Mouse (Mus musculus): ENCODE data around the gene Tmem248. TPM values are rescaled to one million over a fixed set of nuclear protein-coding genes. Genes with fewer than 3 reads are reported as not detected.

Tmem248 gene
- total and polyA plus RNA-seq, 2 experiments = 19.8 to 34.3 TPM

DNA sequence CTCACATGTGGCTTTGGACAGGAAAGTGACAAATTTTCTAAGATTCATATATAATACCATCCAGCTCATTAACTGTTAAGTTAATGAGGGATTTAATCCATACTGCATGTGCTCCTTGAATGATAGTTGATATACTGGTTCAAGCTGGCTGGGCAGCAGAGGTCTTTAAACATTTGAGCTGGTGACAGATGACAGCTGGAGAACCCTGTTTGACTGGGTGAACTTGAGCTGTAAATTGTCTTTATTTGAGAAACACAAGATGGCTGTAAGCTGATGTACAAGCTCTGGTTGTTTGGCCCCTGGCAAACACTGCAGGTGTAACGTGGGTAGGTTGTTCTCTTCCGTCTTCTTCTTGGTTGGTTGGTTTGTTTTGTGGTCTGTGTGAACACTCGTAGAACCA, 23.1 kb upstream of the Tmem248 start:
- Histone ChIP-seq H3K36me3 (ENCODE audit: control insufficient read depth, insufficient read depth, low read length) (peaks cover 39% of the 10 kb centered on the region), H3K27ac (replicated peaks; ENCODE audit: insufficient read depth, low read depth, low read length) (0 out of 2 replicates have a peak overlapping the region, but pooled peaks have one; percentile 8)
- DNase-seq (ENCODE audit: extremely low read depth, low read depth, low spot score) = no peak

DNA sequence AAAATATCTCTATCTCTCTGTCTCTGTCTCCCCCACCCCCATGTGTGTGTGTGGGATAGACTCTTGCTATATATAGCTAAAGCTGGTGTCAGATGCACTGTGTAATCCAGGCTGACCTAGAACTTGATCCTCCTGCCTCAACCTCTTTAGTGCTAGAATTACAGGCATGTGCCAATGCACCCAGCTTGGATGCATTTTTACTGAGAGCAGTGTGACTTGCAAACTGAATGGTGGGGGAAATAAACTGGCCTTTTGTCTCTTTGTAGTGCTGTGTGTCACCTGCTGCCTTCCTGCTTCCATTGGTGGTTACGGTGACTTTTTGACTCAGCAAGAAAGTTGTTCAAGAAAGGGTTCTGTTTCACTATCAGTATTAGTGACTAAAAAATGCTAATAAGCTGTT, 20.6 kb upstream of the Tmem248 start:
- Histone ChIP-seq H3K27me3 (ENCODE audit: control insufficient read depth, insufficient read depth, low read length) (no peaks in the 10 kb centered on the region), H3K79me2 (ENCODE audit: control insufficient read depth, insufficient read depth, low read length) (peaks cover 9% of the 10 kb centered on the region; the same call in 1 of the 2 replicates), H3K4me1 (ENCODE audit: control insufficient read depth, insufficient read depth, low read length) (peaks cover 34% of the 10 kb centered on the region), H3K36me3 (ENCODE audit: control insufficient read depth, insufficient read depth, low read length) (peaks cover 36% of the 10 kb centered on the region), H3K9ac (ENCODE audit: low read depth, low read length) (no peak overlapping the region), H3K27ac (replicated peaks; ENCODE audit: insufficient read depth, low read depth, low read length) (no peak overlapping the region), H3K4me3 (ENCODE audit: insufficient read depth, low read depth, low read length) (no peak overlapping the region)
- no peak for DNase-seq (ENCODE audit: extremely low read depth, low read depth, low spot score)
- TF ChIP-seq POLR2A (IDR thresholded peaks at IDR 0.05; ENCODE audit: extremely low read depth, insufficient read depth, low read length) (no peak), CTCF (IDR thresholded peaks at IDR 0.05; ENCODE audit: low read depth, low read length) (no peak)
- 81% methylated on average over 1 of the region's 1 CpGs for WGBS

More for the DNA sequence above, 23.1 kb upstream of the Tmem248 start:
- Histone ChIP-seq H3K4me3 (ENCODE audit: insufficient read depth, low read depth, low read length) (no peak overlapping the region), H3K27me3 (ENCODE audit: control insufficient read depth, insufficient read depth, low read length) (no peaks in the 10 kb centered on the region), H3K4me1 (ENCODE audit: control insufficient read depth, insufficient read depth, low read length) (peaks cover 35% of the 10 kb centered on the region), H3K79me2 (ENCODE audit: control insufficient read depth, insufficient read depth, low read length) (peaks cover 9% of the 10 kb centered on the region; the same call in 1 of the 2 replicates), H3K9ac (ENCODE audit: low read depth, low read length) (no peak overlapping the region)
- TF ChIP-seq CTCF (IDR thresholded peaks at IDR 0.05; ENCODE audit: low read depth, low read length) = no peak
- TF ChIP-seq POLR2A (IDR thresholded peaks at IDR 0.05; ENCODE audit: extremely low read depth, insufficient read depth, low read length) = no peak
- WGBS = 88% methylated on average over 3 of the region's 3 CpGs

DNA sequence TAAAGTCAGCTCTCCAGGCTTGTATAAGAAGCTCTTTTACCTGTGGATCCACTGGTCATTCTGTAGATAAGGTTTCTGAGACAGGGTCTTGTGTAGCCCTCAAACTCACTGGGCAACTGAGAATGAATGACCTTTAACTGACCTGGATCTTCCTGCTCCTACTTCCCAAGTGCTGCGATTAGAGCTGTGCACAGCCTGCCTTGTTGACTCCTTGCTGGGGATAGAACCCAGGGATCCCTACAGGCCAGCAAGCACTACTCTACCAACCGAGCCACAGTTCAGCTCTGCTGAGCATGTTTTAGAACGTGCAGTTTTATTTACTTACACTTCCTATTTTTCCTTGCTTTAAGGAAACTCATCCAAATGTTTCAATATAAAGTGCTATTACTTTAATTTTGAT, 19.4 kb upstream of the Tmem248 start:
- Histone ChIP-seq H3K4me1 (ENCODE audit: control insufficient read depth, insufficient read depth, low read length) (peaks cover 27% of the 10 kb centered on the region), H3K27ac (replicated peaks; ENCODE audit: insufficient read depth, low read depth, low read length) (no peak overlapping the region), H3K4me3 (ENCODE audit: insufficient read depth, low read depth, low read length) (no peak overlapping the region), H3K79me2 (ENCODE audit: control insufficient read depth, insufficient read depth, low read length) (peaks cover 12% of the 10 kb centered on the region; the same call in 1 of the 2 replicates), H3K36me3 (ENCODE audit: control insufficient read depth, insufficient read depth, low read length) (peaks cover 31% of the 10 kb centered on the region), H3K27me3 (ENCODE audit: control insufficient read depth, insufficient read depth, low read length) (no peaks in the 10 kb centered on the region), H3K9ac (ENCODE audit: low read depth, low read length) (no peak overlapping the region)
- no peak for TF ChIP-seq POLR2A (IDR thresholded peaks at IDR 0.05; ENCODE audit: extremely low read depth, insufficient read depth, low read length)
- TF ChIP-seq CTCF (IDR thresholded peaks at IDR 0.05; ENCODE audit: low read depth, low read length) = no peak
- WGBS = 61% methylated on average over 3 of the region's 3 CpGs
- no peak for DNase-seq (ENCODE audit: extremely low read depth, low read depth, low spot score)

DNA sequence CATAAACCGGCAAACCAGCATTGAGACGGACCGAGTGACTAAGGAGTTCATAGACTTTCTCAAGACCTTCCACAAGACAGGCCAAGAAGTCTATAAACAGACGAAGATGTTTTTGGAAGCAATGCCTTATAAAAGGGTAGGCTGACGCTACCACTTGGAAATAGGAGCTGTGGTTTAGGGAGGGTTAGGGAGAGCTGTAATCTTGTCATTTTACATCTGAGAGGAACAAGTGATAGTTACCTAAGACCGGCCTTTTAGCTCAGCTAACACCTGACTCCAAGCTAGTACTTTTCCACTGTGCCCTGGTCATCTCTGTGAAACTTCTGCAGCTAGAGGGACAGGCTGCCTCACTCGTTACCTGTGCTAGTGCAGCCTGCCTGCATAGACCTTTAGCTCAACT, 18.9 kb upstream of the Tmem248 start:
- WGBS = 91% methylated on average over 7 of the region's 7 CpGs
- Histone ChIP-seq H3K4me1 (ENCODE audit: control insufficient read depth, insufficient read depth, low read length) (peaks cover 30% of the 10 kb centered on the region), H3K36me3 (ENCODE audit: control insufficient read depth, insufficient read depth, low read length) (peaks cover 31% of the 10 kb centered on the region), H3K27ac (replicated peaks; ENCODE audit: insufficient read depth, low read depth, low read length) (no peak overlapping the region), H3K27me3 (ENCODE audit: control insufficient read depth, insufficient read depth, low read length) (no peaks in the 10 kb centered on the region), H3K9ac (ENCODE audit: low read depth, low read length) (no peak overlapping the region), H3K79me2 (ENCODE audit: control insufficient read depth, insufficient read depth, low read length) (peaks cover 12% of the 10 kb centered on the region; the same call in 1 of the 2 replicates), H3K4me3 (ENCODE audit: insufficient read depth, low read depth, low read length) (no peak overlapping the region)
- TF ChIP-seq POLR2A (IDR thresholded peaks at IDR 0.05; ENCODE audit: extremely low read depth, insufficient read depth, low read length) (no peak), CTCF (IDR thresholded peaks at IDR 0.05; ENCODE audit: low read depth, low read length) (no peak)
- DNase-seq (ENCODE audit: extremely low read depth, low read depth, low spot score) = no peak

DNA sequence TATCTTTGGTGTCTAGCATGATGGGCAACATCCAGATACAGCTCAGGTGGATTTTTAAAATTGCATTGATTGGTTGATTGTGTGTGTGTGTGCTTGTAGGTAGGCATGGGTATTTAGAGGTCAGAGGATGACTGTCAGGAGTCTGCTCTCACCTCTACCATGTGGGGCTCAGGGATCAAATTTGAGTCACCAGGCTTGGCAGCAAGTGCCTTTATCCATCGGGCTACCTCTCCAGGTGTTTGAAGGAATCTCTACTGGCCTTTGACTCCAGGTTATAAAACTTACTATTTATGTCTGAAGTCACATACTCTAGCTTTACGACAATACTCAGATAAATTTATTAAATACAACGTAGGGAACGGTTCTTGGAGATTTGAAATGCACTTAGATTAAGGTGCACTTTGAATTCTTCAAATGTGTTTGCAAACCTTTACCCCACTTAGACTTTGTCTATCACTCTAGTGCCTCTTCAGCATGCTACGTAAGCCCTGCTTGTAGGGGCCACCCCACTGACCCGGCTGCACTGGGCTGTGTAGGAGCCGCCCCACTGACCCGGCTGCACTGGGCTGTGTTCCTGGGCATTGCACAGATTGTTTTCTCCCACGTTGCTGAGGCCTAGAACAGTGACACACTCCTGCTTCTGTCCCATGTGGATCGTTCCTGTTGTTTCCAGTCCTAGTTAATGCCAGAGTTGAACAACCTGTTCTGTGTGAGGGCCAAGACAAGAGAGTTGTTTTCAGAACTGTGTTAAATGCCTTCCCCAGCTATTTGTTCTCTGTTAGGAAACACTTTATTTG, 16.4 kb upstream of the Tmem248 start:
- H3K4me3 ChIP-seq (ENCODE audit: insufficient read depth, low read depth, low read length) = no peak overlapping the region
- TF ChIP-seq CTCF (IDR thresholded peaks at IDR 0.05; ENCODE audit: low read depth, low read length) = no peak
- no peak for TF ChIP-seq POLR2A (IDR thresholded peaks at IDR 0.05; ENCODE audit: extremely low read depth, insufficient read depth, low read length)
- peaks cover 6% of the 10 kb centered on the region; the same call in 1 of the 2 replicates for H3K79me2 ChIP-seq (ENCODE audit: control insufficient read depth, insufficient read depth, low read length)
- DNase-seq (ENCODE audit: extremely low read depth, low read depth, low spot score) = peak; percentile 99
- H3K27ac ChIP-seq (replicated peaks; ENCODE audit: insufficient read depth, low read depth, low read length) = peak overlapping the region; percentile 91
- H3K9ac ChIP-seq (ENCODE audit: low read depth, low read length) = no peak overlapping the region; the same call in 1 of the 2 replicates
- no peaks in the 10 kb centered on the region for H3K27me3 ChIP-seq (ENCODE audit: control insufficient read depth, insufficient read depth, low read length)
- H3K4me1 ChIP-seq (ENCODE audit: control insufficient read depth, insufficient read depth, low read length) = peaks cover 29% of the 10 kb centered on the region
- peaks cover 25% of the 10 kb centered on the region for H3K36me3 ChIP-seq (ENCODE audit: control insufficient read depth, insufficient read depth, low read length)
- WGBS = 25% methylated on average over 10 of the region's 10 CpGs

DNA sequence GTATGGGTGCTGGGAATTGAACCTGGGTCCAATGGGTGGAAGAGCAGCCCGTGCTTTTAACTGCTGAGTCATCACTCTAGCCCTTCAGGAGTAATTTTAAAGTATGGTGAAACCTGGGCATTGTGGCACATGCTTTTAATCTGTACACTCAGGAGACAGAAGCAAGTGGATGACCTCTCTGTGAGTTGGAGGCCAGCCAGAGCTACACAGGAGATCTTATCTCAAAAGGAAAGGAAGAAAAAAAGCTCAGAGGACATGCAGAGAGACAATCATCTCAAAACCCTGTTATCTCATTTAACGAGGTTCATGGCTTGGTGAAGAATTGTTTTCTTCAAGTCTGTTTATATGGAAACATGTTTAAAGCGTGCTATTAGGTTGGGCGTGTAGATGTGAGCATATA, 12.9 kb upstream of the Tmem248 start:
- no peak overlapping the region for H3K4me3 ChIP-seq (ENCODE audit: insufficient read depth, low read depth, low read length)
- 53% methylated on average over 4 of the region's 4 CpGs for WGBS
- peaks cover 30% of the 10 kb centered on the region for H3K4me1 ChIP-seq (ENCODE audit: control insufficient read depth, insufficient read depth, low read length)
- H3K9ac ChIP-seq (ENCODE audit: low read depth, low read length) = no peak overlapping the region
- H3K36me3 ChIP-seq (ENCODE audit: control insufficient read depth, insufficient read depth, low read length) = peaks cover 19% of the 10 kb centered on the region; the same call in 1 of the 2 replicates
- peak overlapping the region; percentile 43 for H3K27ac ChIP-seq (replicated peaks; ENCODE audit: insufficient read depth, low read depth, low read length)
- H3K27me3 ChIP-seq (ENCODE audit: control insufficient read depth, insufficient read depth, low read length) = no peaks in the 10 kb centered on the region
- 0 out of 2 replicates have a peak, but pooled peaks cover 3% of the 10 kb centered on the region for H3K79me2 ChIP-seq (ENCODE audit: control insufficient read depth, insufficient read depth, low read length)
- peak; percentile 82 for DNase-seq (ENCODE audit: extremely low read depth, low read depth, low spot score)
- no peak for TF ChIP-seq CTCF (IDR thresholded peaks at IDR 0.05; ENCODE audit: low read depth, low read length)
- no peak for TF ChIP-seq POLR2A (IDR thresholded peaks at IDR 0.05; ENCODE audit: extremely low read depth, insufficient read depth, low read length)

Measured in liver, adult 2 months (tissue).